Mouse (Mus musculus) midbrain, embryonic 16.5 days (tissue): ENCODE measurements around the gene Zbtb7b. TPM values are rescaled to one million over a fixed set of nuclear protein-coding genes. Genes with fewer than 3 reads are reported as not detected.

Experiments
- ATAC-seq: fragments of 200-750 bp; cut with Nextera tagmentation; 2 replicates; pipeline ENCODE4 v1.8.0; 2017; ENCODE audit warnings: moderate TSS enrichment
- H3K27ac ChIP-seq: fragments of 300-500 bp; sonication (generic); 2 replicates; pipeline ENCODE4 v1.5.1; 2014; ENCODE audit warnings: mild to moderate bottlenecking, low read length, mixed read lengths
- H3K27me3 ChIP-seq: fragments of 300-500 bp; sonication (generic); 2 replicates; pipeline ENCODE4 v1.6.1; 2014; ENCODE audit warnings: low read depth, low read length, mixed read lengths; ENCODE audit not compliant: control insufficient read depth, insufficient read depth
- H3K36me3 ChIP-seq: fragments of 300-500 bp; sonication (generic); 2 replicates; pipeline ENCODE4 v1.6.1; 2014; ENCODE audit warnings: mild to moderate bottlenecking, low read length, moderate library complexity, mixed read lengths; ENCODE audit not compliant: control insufficient read depth, insufficient read depth
- H3K4me1 ChIP-seq: fragments of 300-500 bp; sonication (generic); 2 replicates; pipeline ENCODE4 v1.6.1; 2014; ENCODE audit warnings: mild to moderate bottlenecking, low read length, mixed read lengths; ENCODE audit not compliant: control insufficient read depth, insufficient read depth
- H3K4me2 ChIP-seq: fragments of 300-500 bp; sonication (generic); 2 replicates; pipeline ENCODE4 v1.6.1; 2014; ENCODE audit warnings: mild to moderate bottlenecking, low read length, mixed read lengths
- H3K4me3 ChIP-seq: fragments of 300-500 bp; sonication (generic); 2 replicates; pipeline ENCODE4 v1.5.1; 2014; ENCODE audit warnings: low read depth, mild to moderate bottlenecking, low read length, moderate library complexity, mixed read lengths
- H3K9ac ChIP-seq: fragments of 300-500 bp; sonication (generic); 2 replicates; pipeline ENCODE4 v1.6.1; 2014; ENCODE audit warnings: low read depth, low read length, mixed read lengths
- H3K9me3 ChIP-seq: fragments of 300-500 bp; sonication (generic); replicated peaks from 2 replicates; pipeline ENCODE4 v1.6.1; 2014; ENCODE audit warnings: mild to moderate bottlenecking, low read length, mixed read lengths; ENCODE audit not compliant: control insufficient read depth, poor library complexity, severe bottlenecking
- WGBS: fragments of 180-500 bp; shearing (Covaris S2); extraction: QIAGEN DNeasy Blood & Tissue Kit; methylation state at CpG from one replicate; pipeline ENCODE4 v1.1.7; 2014; 5-methylcytosine and 5-hydroxymethylcytosine counted together
- polyA plus RNA-seq: library from polyadenylated mRNA; unstranded; fragments of >200 nt; fragmentation: Nextera tagmentation; extraction: Ambion mirVana; gene quantifications from 2 replicates; pipeline ENCODE4 v1.2.1, GENCODE M21; 2015

Gene Zbtb7b
- polyA plus RNA-seq, 1 experiment from 2014 or later: 0.49 TPM

GRCm38 (mm10) chr3:89339416-89339815 is 55.2 kb downstream of the Zbtb7b start:
- Histone ChIP-seq H3K4me3 (no peak overlapping the region), H3K4me2 (no peak overlapping the region), H3K9ac (no peak overlapping the region), H3K27ac (no peak overlapping the region), H3K9me3 (no peaks in the 10 kb centered on the region), H3K27me3 (no peaks in the 10 kb centered on the region), H3K4me1 (peaks cover 34% of the 10 kb centered on the region), H3K36me3 (no peaks in the 10 kb centered on the region)
- ATAC-seq: no peak
- 26% methylated on average over 8 of the region's 8 CpGs for WGBS

DNA sequence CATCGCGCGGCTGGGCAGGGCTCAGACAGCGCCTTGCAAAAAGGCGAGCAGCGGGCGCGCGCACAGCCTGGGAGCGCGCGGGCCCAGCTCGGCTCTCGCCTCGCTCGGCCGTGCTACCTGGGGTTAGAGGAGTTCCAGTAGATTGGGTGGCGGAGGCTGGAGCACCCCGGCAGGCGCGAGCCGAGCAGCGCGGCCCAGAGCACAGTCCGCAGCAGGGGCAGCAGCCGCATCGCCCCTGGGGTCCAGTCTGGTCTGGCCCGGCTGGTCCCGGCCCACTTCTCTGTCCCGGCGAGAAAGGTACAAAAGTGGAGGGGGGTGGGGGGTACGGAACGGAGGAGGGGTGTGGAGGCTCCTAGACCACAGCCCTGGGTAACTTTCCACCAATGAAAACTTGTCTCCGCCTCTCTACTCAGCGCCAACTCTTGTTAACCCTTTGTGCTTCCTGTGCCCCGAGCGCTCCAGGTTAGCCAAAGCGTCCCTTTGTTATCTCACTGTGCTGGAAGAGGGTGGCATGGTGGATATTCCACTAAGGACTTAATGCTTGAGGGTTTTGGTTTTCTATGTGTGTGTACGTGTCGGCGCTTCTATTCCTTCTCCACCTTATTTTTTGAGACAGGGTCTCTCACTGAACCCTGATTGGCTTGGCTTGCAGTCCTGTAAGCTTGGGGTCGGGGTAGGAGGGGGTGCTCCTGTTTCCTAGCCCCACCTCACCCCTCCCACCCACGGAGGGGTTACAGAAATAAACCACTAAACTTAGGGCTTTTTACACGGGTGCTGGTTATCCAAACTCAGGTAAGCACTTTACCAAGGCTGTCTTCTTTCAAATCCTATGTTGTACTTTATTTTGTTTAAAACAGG is 56.6 kb downstream of the Zbtb7b start, which contains the start of gene Efna4:
Gene Efna4 (minus strand): TSS at position 308 of the 858 bp plus-strand sequence.
- 1% methylated on average over 39 of the region's 44 CpGs for WGBS
- H3K27ac ChIP-seq: peak within 1 kb of the TSS; percentile 59
- no peaks in the 10 kb centered on the region for H3K27me3 ChIP-seq
- H3K9me3 ChIP-seq: no peaks in the 10 kb centered on the region
- H3K4me3 ChIP-seq: peak within 1 kb of the TSS; percentile 75
- H3K4me2 ChIP-seq: peak within 1 kb of the TSS; percentile 97
- ATAC-seq: peak; percentile 63
- H3K4me1 ChIP-seq: peaks cover 35% of the 10 kb centered on the region
- no peaks in the 10 kb centered on the region for H3K36me3 ChIP-seq
- H3K9ac ChIP-seq: peak within 1 kb of the TSS; percentile 80

DNA sequence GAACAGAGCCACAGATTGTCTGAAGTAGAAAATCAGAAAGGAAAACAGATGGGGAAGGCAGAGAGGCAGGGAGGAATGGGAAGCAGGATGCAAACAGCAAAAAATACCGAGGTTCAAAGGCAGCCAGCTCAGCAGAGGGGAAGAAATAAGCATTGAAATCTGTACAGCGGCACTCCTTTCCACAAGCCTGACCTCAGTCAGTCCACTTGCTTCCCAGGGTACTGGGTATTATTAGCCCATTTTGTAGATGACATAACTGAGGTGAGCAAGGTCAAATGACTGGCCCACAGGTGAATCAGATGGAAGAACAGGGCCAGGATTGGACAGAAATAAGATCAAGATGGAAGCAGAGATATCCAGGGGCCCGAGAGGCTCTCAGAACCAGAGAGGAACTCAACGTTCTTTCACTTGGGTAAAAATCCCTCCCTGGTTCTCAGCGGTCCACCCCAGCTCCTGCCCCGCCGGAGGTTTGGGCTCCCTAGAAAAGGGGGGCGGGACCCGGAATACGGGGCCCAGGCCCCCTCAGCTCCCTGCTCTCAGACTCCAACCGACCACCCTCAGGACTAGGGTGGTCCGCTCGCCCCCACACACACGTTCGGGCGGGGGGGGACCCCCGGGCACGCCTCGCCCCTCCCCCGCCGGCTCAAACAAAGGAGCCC is 57.4 kb downstream of the Zbtb7b start:
- Histone ChIP-seq H3K36me3 (no peaks in the 10 kb centered on the region), H3K9ac (peak overlapping the region; percentile 80), H3K27me3 (no peaks in the 10 kb centered on the region), H3K4me2 (peak overlapping the region; percentile 97), H3K4me1 (peaks cover 41% of the 10 kb centered on the region), H3K4me3 (peak overlapping the region; percentile 75), H3K9me3 (no peaks in the 10 kb centered on the region), H3K27ac (peak overlapping the region; percentile 59)
- under 1% methylated on average over 17 of the region's 21 CpGs for WGBS
- peak; percentile 14; the same call in 1 of the 2 replicates for ATAC-seq

DNA sequence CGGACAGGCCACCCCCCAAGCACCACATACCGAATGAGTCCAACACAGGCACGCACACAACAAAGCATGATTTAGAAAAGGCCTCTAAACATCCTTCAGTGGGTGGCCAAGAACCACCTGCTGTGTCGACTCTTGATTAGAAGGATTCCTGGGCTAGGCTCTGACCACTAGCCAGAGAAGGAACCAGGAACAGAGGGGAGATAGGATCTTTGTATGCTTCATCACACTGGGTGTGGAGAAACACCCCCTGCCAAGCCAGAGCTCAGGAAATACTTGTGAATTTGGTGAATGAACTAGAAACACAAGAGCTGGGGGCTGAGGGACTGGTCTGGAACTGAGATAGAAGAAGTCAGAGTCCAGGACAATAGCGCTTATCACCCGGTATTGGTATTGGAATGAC is 58.0 kb downstream of the Zbtb7b start:
- no peak for ATAC-seq
- Histone ChIP-seq H3K4me2 (peak overlapping the region; percentile 97), H3K36me3 (no peaks in the 10 kb centered on the region), H3K27ac (no peak overlapping the region), H3K4me1 (peaks cover 44% of the 10 kb centered on the region), H3K27me3 (no peaks in the 10 kb centered on the region), H3K4me3 (peak overlapping the region; percentile 75; the same call in 1 of the 2 replicates), H3K9ac (peak overlapping the region; percentile 12; the same call in 1 of the 2 replicates), H3K9me3 (no peaks in the 10 kb centered on the region)
- WGBS: 13% methylated on average over 6 of the region's 6 CpGs

DNA sequence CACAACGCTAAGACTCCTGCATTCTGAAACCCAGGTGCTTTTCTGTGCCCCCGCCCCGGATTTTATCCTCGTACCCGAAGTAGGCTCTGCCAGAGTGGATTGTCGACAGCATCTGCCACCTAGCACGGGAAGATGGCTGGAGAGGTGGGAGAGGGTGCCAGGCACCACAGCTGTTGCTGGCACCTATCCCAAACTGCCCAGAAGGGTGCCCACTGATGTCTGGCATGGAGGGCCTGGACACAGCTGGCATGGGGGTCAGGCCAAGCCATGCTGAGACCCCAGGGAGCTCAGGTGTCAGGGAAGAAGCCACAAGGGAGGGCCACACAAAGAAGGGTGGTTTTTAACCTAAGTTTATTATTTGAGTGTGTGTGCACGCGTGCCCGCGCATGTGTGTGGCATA is 61.5 kb downstream of the Zbtb7b start:
- WGBS: 52% methylated on average over 11 of the region's 11 CpGs
- Histone ChIP-seq H3K9me3 (no peaks in the 10 kb centered on the region), H3K4me1 (peaks cover 27% of the 10 kb centered on the region), H3K4me3 (no peak overlapping the region), H3K36me3 (no peaks in the 10 kb centered on the region), H3K27ac (no peak overlapping the region), H3K27me3 (no peaks in the 10 kb centered on the region), H3K9ac (0 out of 2 replicates have a peak overlapping the region, but pooled peaks have one; percentile 32), H3K4me2 (no peak overlapping the region)
- ATAC-seq: no peak

DNA sequence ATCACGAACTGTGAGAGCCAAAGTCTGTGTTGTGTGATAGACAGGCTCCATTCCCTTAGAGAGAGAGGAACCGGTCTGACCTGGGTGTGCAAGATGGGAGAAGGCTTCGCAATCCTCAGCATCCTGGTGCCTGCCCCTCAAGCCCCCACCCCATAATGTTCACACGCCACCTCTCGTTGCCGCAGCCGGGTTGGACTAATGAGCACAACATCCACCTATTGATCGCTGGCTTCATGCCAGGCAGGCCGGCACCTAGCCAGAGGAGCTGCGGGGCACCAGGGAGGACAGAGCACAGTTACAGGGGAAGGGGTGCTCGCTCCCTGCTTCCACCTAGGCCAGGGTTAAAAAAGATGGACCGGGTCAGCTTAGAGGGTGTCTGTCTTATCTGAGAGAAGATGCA is 62.1 kb downstream of the Zbtb7b start:
- no peaks in the 10 kb centered on the region for H3K36me3 ChIP-seq
- H3K4me2 ChIP-seq: no peak overlapping the region
- 0 out of 2 replicates have a peak, but pooled peaks have one; percentile 19 for ATAC-seq
- H3K27me3 ChIP-seq: no peaks in the 10 kb centered on the region
- H3K4me1 ChIP-seq: peaks cover 25% of the 10 kb centered on the region
- WGBS: 16% methylated on average over 12 of the region's 12 CpGs
- H3K4me3 ChIP-seq: no peak overlapping the region
- H3K27ac ChIP-seq: 0 out of 2 replicates have a peak overlapping the region, but pooled peaks have one; percentile 24
- no peaks in the 10 kb centered on the region for H3K9me3 ChIP-seq
- H3K9ac ChIP-seq: peak overlapping the region; percentile 32; the same call in 1 of the 2 replicates

DNA sequence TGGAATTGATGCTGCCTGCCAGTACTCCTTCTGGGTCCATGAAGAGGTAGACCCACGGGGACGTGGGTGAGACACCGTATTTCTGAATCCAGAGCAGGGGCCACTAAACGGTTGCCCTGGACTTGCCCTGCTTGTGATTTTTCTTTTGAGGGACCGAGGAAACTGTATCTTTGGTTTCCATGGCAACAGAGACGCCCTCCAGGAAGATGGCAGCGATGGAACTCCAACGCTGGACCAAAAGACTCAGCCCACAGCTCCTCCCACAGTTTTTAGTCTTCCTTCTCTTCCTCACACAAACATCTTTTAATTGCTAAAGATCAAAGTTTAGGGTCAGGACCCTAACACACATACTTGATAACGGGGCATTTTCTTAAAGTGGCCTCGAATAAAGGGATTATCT is 62.6 kb downstream of the Zbtb7b start:
- H3K4me3 ChIP-seq: no peak overlapping the region
- no peak overlapping the region for H3K9ac ChIP-seq
- no peaks in the 10 kb centered on the region for H3K9me3 ChIP-seq
- ATAC-seq: no peak
- H3K27ac ChIP-seq: 0 out of 2 replicates have a peak overlapping the region, but pooled peaks have one; percentile 24
- peaks cover 20% of the 10 kb centered on the region for H3K4me1 ChIP-seq
- H3K36me3 ChIP-seq: no peaks in the 10 kb centered on the region
- WGBS: 18% methylated on average over 10 of the region's 10 CpGs
- H3K27me3 ChIP-seq: no peaks in the 10 kb centered on the region
- H3K4me2 ChIP-seq: no peak overlapping the region

GRCm38 (mm10) chr3:89331561-89331960 is 63.0 kb downstream of the Zbtb7b start:
- Histone ChIP-seq H3K4me2 (no peak overlapping the region), H3K36me3 (no peaks in the 10 kb centered on the region), H3K4me3 (no peak overlapping the region), H3K27me3 (no peaks in the 10 kb centered on the region), H3K9me3 (no peaks in the 10 kb centered on the region), H3K27ac (no peak overlapping the region), H3K9ac (no peak overlapping the region), H3K4me1 (peaks cover 16% of the 10 kb centered on the region)
- 67% methylated on average over 13 of the region's 13 CpGs for WGBS
- ATAC-seq: no peak

DNA sequence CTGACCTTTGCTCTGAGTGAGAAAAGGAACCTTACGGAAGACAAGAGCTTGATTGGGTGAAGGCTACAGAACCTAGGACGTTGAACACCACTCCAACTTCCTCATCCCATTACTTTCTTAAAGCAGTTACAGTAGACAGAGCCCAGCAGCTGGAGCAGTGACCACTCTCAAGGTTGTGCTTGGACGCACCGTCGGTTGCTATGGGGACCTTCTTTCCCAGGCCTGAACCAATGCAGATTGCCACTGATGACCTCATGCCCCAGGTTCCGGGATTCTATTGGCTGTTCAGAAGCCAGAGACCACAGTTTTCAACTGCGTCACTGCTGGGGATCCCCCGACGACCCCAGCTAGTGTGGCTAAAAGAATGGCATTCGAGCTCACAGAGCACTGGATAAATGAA is 63.6 kb downstream of the Zbtb7b start:
- H3K9me3 ChIP-seq: no peaks in the 10 kb centered on the region
- H3K9ac ChIP-seq: no peak overlapping the region
- H3K4me3 ChIP-seq: no peak overlapping the region
- no peak overlapping the region for H3K4me2 ChIP-seq
- peaks cover 13% of the 10 kb centered on the region for H3K4me1 ChIP-seq
- no peaks in the 10 kb centered on the region for H3K36me3 ChIP-seq
- no peak overlapping the region for H3K27ac ChIP-seq
- H3K27me3 ChIP-seq: no peaks in the 10 kb centered on the region
- WGBS: 22% methylated on average over 10 of the region's 10 CpGs
- no peak for ATAC-seq
